Mouse (Mus musculus): Measurements from ENCODE around the gene Aldh4a1.

The Aldh4a1 gene

GRCm38 (mm10) chr4:139589351-139590027 is 33.2 kb upstream of the Aldh4a1 start:
- DNase-seq (ENCODE audit: inconsistent ontology term) = no peak

DNA sequence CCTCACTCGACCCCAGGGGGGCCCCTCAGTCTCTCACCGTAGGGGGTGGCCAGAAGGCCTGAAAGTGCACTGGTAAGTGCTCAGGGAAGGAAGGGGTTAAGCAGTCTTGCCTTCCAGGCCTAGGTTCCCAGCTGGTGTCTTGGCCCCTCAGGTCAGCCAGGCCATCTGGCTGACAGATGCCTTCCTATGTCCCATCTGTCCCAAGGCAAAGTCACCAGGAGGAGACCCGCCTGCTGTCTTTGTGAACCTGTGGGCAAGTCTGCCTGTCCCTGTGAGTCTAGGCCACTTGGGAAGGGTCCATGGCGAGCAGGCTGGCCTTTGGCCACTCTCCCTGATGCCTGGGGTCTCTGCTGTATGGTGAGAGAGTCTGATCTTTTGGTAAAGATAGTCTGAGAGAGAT is 32.2 kb upstream of the Aldh4a1 start:
- DNase-seq (ENCODE audit: inconsistent ontology term) = no peak

- no peak for DNase-seq (ENCODE audit: inconsistent ontology term)
Observed at GRCm38 (mm10) chr4:139592895-139593294, 29.8 kb upstream of the Aldh4a1 start.

DNA sequence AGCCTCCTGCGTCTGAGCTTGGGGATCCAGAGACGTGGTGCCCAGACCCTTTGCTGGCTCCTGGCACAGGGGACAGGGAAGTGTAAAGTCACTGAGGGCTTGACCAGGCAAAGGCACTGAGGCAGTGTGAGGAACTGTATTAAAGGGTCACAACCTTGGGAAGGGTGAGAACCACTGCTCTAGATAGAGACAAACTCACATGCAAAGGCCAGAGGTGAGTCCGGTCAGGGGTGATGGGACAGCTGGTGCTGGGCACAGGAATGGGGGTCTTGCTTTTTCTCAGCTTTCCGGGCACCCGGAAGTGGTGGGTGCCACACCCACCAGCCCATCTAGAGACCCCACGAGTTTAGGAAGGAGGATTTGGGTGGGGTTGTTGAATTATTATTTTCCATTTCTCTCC is 29.3 kb upstream of the Aldh4a1 start:
- no peak for DNase-seq (ENCODE audit: inconsistent ontology term)

GRCm38 (mm10) chr4:139594062-139594461 is 28.6 kb upstream of the Aldh4a1 start:
- no peak for DNase-seq (ENCODE audit: inconsistent ontology term)

- DNase-seq (ENCODE audit: inconsistent ontology term) = peak; percentile 67
Observed at GRCm38 (mm10) chr4:139596715-139597114, 26.0 kb upstream of the Aldh4a1 start.

- DNase-seq (ENCODE audit: inconsistent ontology term) = no peak
Observed at GRCm38 (mm10) chr4:139597286-139598284, 25.1 kb upstream of the Aldh4a1 start.

- DNase-seq (ENCODE audit: inconsistent ontology term) = no peak
Observed at GRCm38 (mm10) chr4:139598356-139598755, 24.3 kb upstream of the Aldh4a1 start.

- peak; percentile 93 for DNase-seq (ENCODE audit: inconsistent ontology term)
Observed at GRCm38 (mm10) chr4:139598950-139599518, 23.6 kb upstream of the Aldh4a1 start.

- DNase-seq (ENCODE audit: inconsistent ontology term) = peak; percentile 59
Observed at GRCm38 (mm10) chr4:139601519-139602356, 20.9 kb upstream of the Aldh4a1 start.

GRCm38 (mm10) chr4:139602357-139603244 is 20.1 kb upstream of the Aldh4a1 start, which contains the start of gene Gm21969:
Gene Gm21969, plus strand, starts transcription at chr4:139603186.
- no peak for DNase-seq (ENCODE audit: inconsistent ontology term)

GRCm38 (mm10) chr4:139605216-139605615 is 17.4 kb upstream of the Aldh4a1 start:
- no peak for DNase-seq (ENCODE audit: inconsistent ontology term)

GRCm38 (mm10) chr4:139606732-139607131 is 15.9 kb upstream of the Aldh4a1 start:
- DNase-seq (ENCODE audit: inconsistent ontology term) = no peak

GRCm38 (mm10) chr4:139608975-139609374 is 13.7 kb upstream of the Aldh4a1 start:
- DNase-seq (ENCODE audit: inconsistent ontology term) = no peak

- no peak for DNase-seq (ENCODE audit: inconsistent ontology term)
Observed at GRCm38 (mm10) chr4:139610954-139611353, 11.7 kb upstream of the Aldh4a1 start.

DNA sequence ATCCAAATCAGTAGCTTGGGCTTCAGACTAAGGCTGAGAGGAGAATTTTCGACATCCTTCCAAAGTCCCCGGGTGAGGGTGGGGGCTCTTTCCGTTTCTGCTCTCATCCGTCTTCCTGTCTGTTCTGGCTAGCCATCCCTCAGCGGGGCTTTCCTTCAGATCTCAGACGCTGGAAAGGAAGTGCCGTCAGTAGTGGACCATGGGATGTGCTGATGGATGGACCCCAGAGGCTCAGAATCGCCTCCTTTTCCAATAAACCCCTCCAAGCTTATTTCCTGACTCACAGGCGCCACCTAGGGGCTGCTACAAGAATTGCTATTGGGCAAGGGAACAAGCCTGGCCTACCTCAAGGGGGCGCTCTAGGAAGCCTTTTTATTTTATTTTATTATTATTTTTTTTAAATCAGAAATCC is 11.1 kb upstream of the Aldh4a1 start:
- DNase-seq (ENCODE audit: inconsistent ontology term) = peak; percentile 74

GRCm38 (mm10) chr4:139614524-139615260 is 8.0 kb upstream of the Aldh4a1 start:
- no peak for DNase-seq (ENCODE audit: inconsistent ontology term)

DNA sequence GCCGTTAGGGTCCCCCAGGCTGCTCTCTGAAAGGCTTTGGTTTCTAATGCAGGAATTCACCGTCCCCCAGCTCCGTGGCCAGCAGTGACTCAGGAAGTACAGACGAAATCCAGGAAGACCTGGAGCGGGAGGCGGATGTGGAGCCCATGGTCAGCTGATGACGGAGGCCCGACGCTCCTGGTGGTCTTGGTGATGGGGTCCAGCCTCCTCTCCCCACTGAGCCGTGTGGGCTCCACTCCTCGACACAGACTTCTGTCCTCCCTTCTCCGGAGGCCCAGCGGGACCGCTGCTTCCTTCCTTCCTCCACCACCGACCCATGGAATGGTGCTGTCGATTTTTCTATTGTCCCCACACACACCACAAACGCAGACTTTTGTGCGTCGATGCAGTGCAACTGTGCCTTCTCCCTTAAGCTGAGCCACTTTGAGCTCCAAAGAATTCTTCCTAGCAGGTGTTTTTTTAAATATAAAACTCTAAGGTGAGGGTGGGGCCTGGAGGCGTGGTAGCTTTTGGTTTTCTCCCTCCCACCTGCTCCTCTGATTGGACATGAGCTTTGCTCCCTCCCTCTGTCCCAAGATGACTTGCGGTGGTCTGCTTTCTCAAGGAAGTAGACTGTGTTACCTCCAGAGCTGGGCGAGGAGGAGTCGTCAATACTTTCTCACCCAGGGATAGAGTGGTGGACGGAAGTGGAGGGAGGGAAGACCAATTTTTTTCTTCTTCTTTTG is 6.2 kb upstream of the Aldh4a1 start:
- DNase-seq (ENCODE audit: inconsistent ontology term) = no peak

DNA sequence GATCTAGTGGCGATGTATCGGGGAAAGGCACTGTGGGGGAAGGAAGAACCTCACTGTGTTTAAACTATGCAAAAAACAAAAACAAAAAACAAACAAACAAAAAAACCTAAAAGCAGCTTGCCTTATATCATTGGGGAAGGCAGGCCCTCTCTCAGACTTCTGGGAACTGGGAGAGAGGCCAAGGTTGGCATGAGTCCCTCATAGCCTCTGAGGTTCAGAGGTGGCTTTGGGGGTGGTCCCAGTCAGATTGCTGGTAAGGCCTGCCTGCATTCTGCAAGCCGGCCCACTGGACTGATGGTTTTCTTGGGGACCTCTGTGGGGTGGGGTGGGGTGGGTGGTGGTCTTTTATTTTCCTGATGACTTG is 5.7 kb upstream of the Aldh4a1 start:
- no peak for DNase-seq (ENCODE audit: inconsistent ontology term)

Data from Muller cell, postnatal 12 days (primary cell).